Mouse (Mus musculus) bone marrow, adult 2 months (tissue): Measurements from ENCODE around the gene Ccdc9b.

Experiments used
- CTCF ChIP-seq: fragments of 200-500 bp; IDR thresholded peaks from 2 replicates; pipeline ENCODE4 v1.5.1; 2011; ENCODE audit warnings: low read length, control low read depth; ENCODE audit not compliant: control insufficient read depth, insufficient read depth
- POLR2A ChIP-seq: fragments of 200-500 bp; IDR thresholded peaks from 2 replicates; pipeline ENCODE4 v1.6.1; 2011; ENCODE audit warnings: low read depth, mild to moderate bottlenecking, control low read depth, low read length, borderline replicate concordance; ENCODE audit not compliant: control insufficient read depth

- TF ChIP-seq CTCF = no peak
- TF ChIP-seq POLR2A = peak; percentile 58; the same call in 1 of the 2 replicates
Observed at GRCm38 (mm10) chr2:118728337-118728736, 34.1 kb downstream of the Ccdc9b start, which contains the start of gene Plcb2.
